Mouse (Mus musculus) MEL (cell line): Measurements from ENCODE around the gene Sertad2. TPM values are rescaled to one million over a fixed set of nuclear protein-coding genes. Genes with fewer than 3 reads are reported as not detected.

ENCODE experiments used
- DNase-seq: peaks from one replicate; pipeline ENCODE4 v3.0.0; 2011; ENCODE audit warnings: low read depth, low spot score
- H3K27ac ChIP-seq: 2 replicates; pipeline ENCODE4 v1.5.1; 2012; ENCODE audit warnings: low read depth, mild to moderate bottlenecking, control low read depth, low read length, moderate library complexity; ENCODE audit not compliant: control insufficient read depth
- H3K27me3 ChIP-seq, 2 experiments: fragments of 150-350 bp in 1 of 2; sonication (generic) in 1 of 2; 2 replicates each; pipeline ENCODE4 v1.6.1; 2012; ENCODE audit warnings: low read length in 2 of 2, mild to moderate bottlenecking in 2 of 2, improper control_type of control experiment in 1 of 2, moderate library complexity in 1 of 2; ENCODE audit not compliant: insufficient read depth in 2 of 2, control insufficient read depth in 1 of 2
- H3K36me3 ChIP-seq, 2 experiments: 2 replicates each; pipeline ENCODE4 v1.6.1; 2012 to 2014; ENCODE audit warnings: low read length in 2 of 2, improper control_type of control experiment in 1 of 2, inconsistent platforms in 1 of 2, mild to moderate bottlenecking in 1 of 2; ENCODE audit not compliant: insufficient read depth in 2 of 2, control insufficient read depth in 1 of 2
- H3K4me1 ChIP-seq, 2 experiments: fragments of 150-350 bp in 1 of 2; sonication (generic) in 1 of 2; 2 replicates each; pipeline ENCODE4 v1.6.1; 2012; ENCODE audit warnings: low read length in 2 of 2, improper control_type of control experiment in 1 of 2, mild to moderate bottlenecking in 1 of 2; ENCODE audit not compliant: insufficient read depth in 2 of 2, control insufficient read depth in 1 of 2
- H3K4me3 ChIP-seq, 2 experiments: fragments of 150-350 bp in 1 of 2; sonication (generic) in 1 of 2; 2 replicates each; pipeline ENCODE4 v1.5.1; 2012; ENCODE audit warnings: low read depth in 2 of 2, low read length in 2 of 2, mild to moderate bottlenecking in 2 of 2, moderate library complexity in 2 of 2, control low read depth in 1 of 2, improper control_type of control experiment in 1 of 2; ENCODE audit not compliant: control insufficient read depth in 1 of 2, insufficient read depth in 1 of 2
- H3K79me2 ChIP-seq: 2 replicates; pipeline ENCODE4 v1.6.1; 2012; ENCODE audit warnings: mild to moderate bottlenecking, low read length, moderate library complexity; ENCODE audit not compliant: control insufficient read depth, poor library complexity, insufficient read depth
- H3K9ac ChIP-seq: 2 replicates; pipeline ENCODE4 v1.6.1; 2012; ENCODE audit warnings: low read depth, mild to moderate bottlenecking, control low read depth, low read length, moderate library complexity; ENCODE audit not compliant: control insufficient read depth, poor library complexity, severe bottlenecking
- H3K9me3 ChIP-seq: fragments of 150-350 bp; sonication (generic); replicated peaks from 2 replicates; pipeline ENCODE4 v1.6.1; 2012; ENCODE audit warnings: mild to moderate bottlenecking, low read length, improper control_type of control experiment, moderate library complexity; ENCODE audit not compliant: insufficient read depth
- CHD1 ChIP-seq: IDR thresholded peaks from 2 replicates; pipeline ENCODE4 v1.6.1; 2012; ENCODE audit warnings: low read depth, mild to moderate bottlenecking, inconsistent platforms, low read length, improper control_type of control experiment
- CHD2 ChIP-seq: IDR thresholded peaks from 2 replicates; pipeline ENCODE4 v1.6.1; 2011; ENCODE audit warnings: low read length, improper control_type of control experiment
- CTCF ChIP-seq, 3 experiments: IDR thresholded peaks in 2 of 3; conservative IDR thresholded peaks in 1 of 3; 2 replicates each; pipeline ENCODE4 v1.5.1; 2011 to 2012; ENCODE audit warnings: low read length in 3 of 3, low read depth in 2 of 3, mild to moderate bottlenecking in 2 of 3, improper control_type of control experiment in 1 of 3, inconsistent platforms in 1 of 3, mixed read lengths in 1 of 3, moderate library complexity in 1 of 3; ENCODE audit not compliant: control insufficient read depth in 1 of 3, insufficient read depth in 1 of 3, poor library complexity in 1 of 3, severe bottlenecking in 1 of 3
- E2F4 ChIP-seq: IDR thresholded peaks from 2 replicates; pipeline ENCODE4 v1.6.1; 2011; ENCODE audit warnings: low read depth, low read length, improper control_type of control experiment, borderline replicate concordance
- ELF1 ChIP-seq: IDR thresholded peaks from 2 replicates; pipeline ENCODE4 v1.6.1; 2014; ENCODE audit warnings: low read depth, mild to moderate bottlenecking, inconsistent platforms, low read length, improper control_type of control experiment, moderate library complexity
- EP300 ChIP-seq, 2 experiments: IDR thresholded peaks; 2 replicates each; pipeline ENCODE4 v1.6.1; 2011; ENCODE audit warnings: improper control_type of control experiment in 2 of 2, low read length in 2 of 2, low read depth in 1 of 2, mild to moderate bottlenecking in 1 of 2
- ETS1 ChIP-seq: IDR thresholded peaks from 2 replicates; pipeline ENCODE4 v1.6.1; 2012; ENCODE audit warnings: low read depth, mild to moderate bottlenecking, inconsistent platforms, low read length, improper control_type of control experiment, moderate library complexity
- GATA1 ChIP-seq: IDR thresholded peaks from 2 replicates; pipeline ENCODE4 v1.6.1; 2011; ENCODE audit warnings: low read depth, low read length, improper control_type of control experiment
- HCFC1 ChIP-seq: IDR thresholded peaks from 2 replicates; pipeline ENCODE4 v1.6.1; 2012; ENCODE audit warnings: low read depth, mild to moderate bottlenecking, inconsistent platforms, low read length, improper control_type of control experiment, moderate library complexity
- MAFK ChIP-seq: IDR thresholded peaks from 2 replicates; pipeline ENCODE4 v1.6.1; 2011; ENCODE audit warnings: low read depth, mild to moderate bottlenecking, low read length, improper control_type of control experiment, borderline replicate concordance
- MAX ChIP-seq: IDR thresholded peaks from 2 replicates; pipeline ENCODE4 v1.6.1; 2011; ENCODE audit warnings: low read length, improper control_type of control experiment
- MXI1 ChIP-seq: IDR thresholded peaks from 2 replicates; pipeline ENCODE4 v1.6.1; 2011; ENCODE audit warnings: mild to moderate bottlenecking, low read depth, low read length, improper control_type of control experiment
- MYB ChIP-seq: IDR thresholded peaks from 2 replicates; pipeline ENCODE4 v1.6.1; 2011; ENCODE audit warnings: mild to moderate bottlenecking, low read depth, low read length, improper control_type of control experiment
- MYC ChIP-seq: IDR thresholded peaks from 2 replicates; pipeline ENCODE4 v1.6.1; 2011; ENCODE audit warnings: low read depth, mild to moderate bottlenecking, low read length, improper control_type of control experiment, moderate library complexity
- NRF1 ChIP-seq: IDR thresholded peaks from 2 replicates; pipeline ENCODE4 v1.6.1; 2014; ENCODE audit warnings: low read depth, mild to moderate bottlenecking, inconsistent platforms, low read length, improper control_type of control experiment, moderate library complexity; ENCODE audit not compliant: poor library complexity, insufficient read depth, severe bottlenecking
- POLR2A ChIP-seq, 2 experiments: IDR thresholded peaks; 2 replicates each; pipeline ENCODE4 v1.6.1; 2011 to 2012; ENCODE audit warnings: low read length in 2 of 2, mild to moderate bottlenecking in 2 of 2, control low read depth in 1 of 2, improper control_type of control experiment in 1 of 2, low read depth in 1 of 2, moderate library complexity in 1 of 2; ENCODE audit not compliant: control insufficient read depth in 1 of 2, insufficient read depth in 1 of 2, poor library complexity in 1 of 2
- RAD21 ChIP-seq: IDR thresholded peaks from 2 replicates; pipeline ENCODE4 v1.6.1; 2011; ENCODE audit warnings: mild to moderate bottlenecking, low read depth, low read length, improper control_type of control experiment
- RCOR1 ChIP-seq: IDR thresholded peaks from 2 replicates; pipeline ENCODE4 v1.6.1; 2012; ENCODE audit warnings: low read depth, mild to moderate bottlenecking, inconsistent platforms, low read length, improper control_type of control experiment
- SIN3A ChIP-seq: IDR thresholded peaks from 2 replicates; pipeline ENCODE4 v1.6.1; 2012; ENCODE audit warnings: low read length, improper control_type of control experiment, inconsistent platforms
- SMC3 ChIP-seq: IDR thresholded peaks from 2 replicates; pipeline ENCODE4 v1.6.1; 2011; ENCODE audit warnings: low read depth, low read length, improper control_type of control experiment
- TAL1 ChIP-seq: IDR thresholded peaks from 2 replicates; pipeline ENCODE4 v1.6.1; 2012; ENCODE audit warnings: mild to moderate bottlenecking, inconsistent platforms, low read length, moderate library complexity, mixed read lengths
- TBP ChIP-seq: IDR thresholded peaks from 2 replicates; pipeline ENCODE4 v1.8.0; 2011; ENCODE audit warnings: low read depth, low read length, improper control_type of control experiment
- TCF12 ChIP-seq: IDR thresholded peaks from 2 replicates; pipeline ENCODE4 v1.6.1; 2014; ENCODE audit warnings: low read depth, mild to moderate bottlenecking, inconsistent platforms, low read length, improper control_type of control experiment, moderate library complexity
- USF2 ChIP-seq, 2 experiments: IDR thresholded peaks; 2 replicates each; pipeline ENCODE4 v1.6.1; 2011 to 2012; ENCODE audit warnings: improper control_type of control experiment in 2 of 2, low read length in 2 of 2, borderline replicate concordance in 1 of 2, inconsistent platforms in 1 of 2, low read depth in 1 of 2, mild to moderate bottlenecking in 1 of 2; ENCODE audit not compliant: insufficient read depth in 1 of 2
- ZC3H11A ChIP-seq: IDR thresholded peaks from 2 replicates; pipeline ENCODE4 v1.6.1; 2012; ENCODE audit warnings: low read depth, mild to moderate bottlenecking, inconsistent platforms, low read length, improper control_type of control experiment
- ZNF384 ChIP-seq: IDR thresholded peaks from 2 replicates; pipeline ENCODE4 v1.6.1; 2012; ENCODE audit warnings: low read depth, mild to moderate bottlenecking, inconsistent platforms, low read length, improper control_type of control experiment
- polyA plus RNA-seq, 2 experiments: library from polyadenylated mRNA; stranded (reverse) in 1 of 2; unstranded in 1 of 2; fragments of >175 nt in 1 of 2; fragments of >200 nt in 1 of 2; gene quantifications; 2 replicates each; pipeline versions ENCODE4 v1.2.1 to v1.2.4; 2012; ENCODE audit warnings: low replicate concordance in 2 of 2, low read depth in 1 of 2; ENCODE audit not compliant: insufficient read length in 2 of 2, insufficient read depth in 1 of 2, missing spikeins in 1 of 2
- total RNA-seq: library from RNA; depleted of rRNA; stranded (reverse); fragments of 300-350 nt; gene quantifications from 2 replicates; pipeline ENCODE4 v1.2.3, GENCODE M21; 2012

The Sertad2 gene
- total and polyA plus RNA-seq, 3 experiments, result 7.0 to 11.5 TPM; not detected in 1

DNA sequence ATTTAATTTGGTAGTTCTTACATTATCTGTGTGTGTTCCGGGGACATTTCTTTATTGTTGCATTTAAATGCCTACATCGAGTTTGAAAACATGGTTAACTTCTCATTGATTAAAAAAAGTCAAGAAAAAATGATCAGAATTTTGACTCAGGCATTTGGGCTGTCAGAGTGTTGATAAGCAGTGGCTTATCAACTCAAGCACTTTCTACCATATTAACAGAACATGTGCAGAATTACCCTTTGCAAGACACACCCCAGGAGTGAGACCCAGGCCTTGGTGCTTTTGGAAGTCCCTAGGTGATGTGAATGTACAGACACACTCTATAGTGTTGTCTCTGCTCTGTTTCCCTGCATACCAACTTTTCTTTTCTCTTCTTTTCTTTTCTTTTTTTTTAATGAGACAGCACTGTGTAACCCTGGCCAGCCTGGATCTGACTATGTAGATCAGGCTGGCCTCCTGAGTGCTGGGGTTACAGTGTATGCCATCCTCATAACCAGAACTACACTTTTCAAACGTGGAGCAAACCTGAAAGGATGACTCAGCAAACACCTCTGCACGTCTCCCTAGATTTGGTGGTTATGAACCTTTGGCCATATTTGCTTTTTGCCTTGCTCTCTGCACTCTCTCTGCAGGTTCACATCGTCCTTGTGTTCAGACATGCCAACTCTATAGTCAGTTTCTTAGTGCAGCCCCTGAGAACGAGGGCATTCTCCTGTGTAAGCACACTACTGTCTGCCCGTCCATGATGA is 13.3 kb downstream of the Sertad2 start:
- peaks cover 6 to 30% of the 10 kb centered on the region in 2 experiments for H3K4me1 ChIP-seq
- DNase-seq, result peak; percentile 56
- H3K9me3 ChIP-seq, result no peaks in the 10 kb centered on the region
- no peaks in the 10 kb centered on the region for H3K79me2 ChIP-seq
- H3K36me3 ChIP-seq, result peaks cover 0 to 38% of the 10 kb centered on the region in 2 experiments; a peak in 2 of 4 replicates
- H3K4me3 ChIP-seq, result no peak overlapping the region; a peak in 1 of 4 replicates
- H3K9ac ChIP-seq, result peak overlapping the region; percentile 44
- TF ChIP-seq CTCF (IDR thresholded peaks at IDR 0.05 in 2 of 3, conservative IDR thresholded peaks at IDR 0.05 in 1 of 3; ENCODE audit: control insufficient read depth in 1 of 3, insufficient read depth in 1 of 3, low read depth in 2 of 3, low read length in 3 of 3, poor library complexity in 1 of 3, severe bottlenecking in 1 of 3) (no peak), SMC3 (no peak), ELF1 (no peak), EP300 (IDR thresholded peaks at IDR 0.05; ENCODE audit: low read depth in 1 of 2, low read length in 2 of 2) (peak; percentile 56 to 65), RCOR1 (no peak), MYB (no peak), TCF12 (peak; percentile 68), CHD2 (no peak), ETS1 (no peak; the same call in 1 of the 2 replicates), MAX (0 out of 2 replicates have a peak, but pooled peaks have one; percentile 21), ZC3H11A (no peak), E2F4 (no peak), SIN3A (peak; percentile 69), TBP (no peak), MAFK (no peak), TAL1 (no peak), USF2 (IDR thresholded peaks at IDR 0.05; ENCODE audit: borderline replicate concordance in 1 of 2, insufficient read depth in 1 of 2, low read depth in 1 of 2, low read length in 2 of 2) (no peak), RAD21 (no peak), HCFC1 (no peak), POLR2A (IDR thresholded peaks at IDR 0.05; ENCODE audit: control insufficient read depth in 1 of 2, insufficient read depth in 1 of 2, low read depth in 1 of 2, low read length in 2 of 2, poor library complexity in 1 of 2) (no peak), NRF1 (no peak), MYC (0 out of 2 replicates have a peak, but pooled peaks have one; percentile 62), MXI1 (peak; percentile 68), GATA1 (peak; percentile 84), CHD1 (no peak), ZNF384 (peak; percentile 33; the same call in 1 of the 2 replicates)
- no peaks in the 10 kb centered on the region for H3K27me3 ChIP-seq
- H3K27ac ChIP-seq, result peak overlapping the region; percentile 68
